Mouse (Mus musculus) intestine, postnatal 0 days (tissue): ENCODE results near the gene Slc24a1. TPM values are rescaled to one million over a fixed set of nuclear protein-coding genes. Genes with fewer than 3 reads are reported as not detected.

Source experiments
- ATAC-seq: fragments of 200-750 bp; cut with Nextera tagmentation; 2 replicates; pipeline ENCODE4 v1.8.0; 2017; ENCODE audit warnings: mild to moderate bottlenecking, moderate TSS enrichment, moderate library complexity
- H3K27ac ChIP-seq: fragments of 300-500 bp; sonication (generic); 2 replicates; pipeline ENCODE4 v1.5.1; 2014; ENCODE audit warnings: mild to moderate bottlenecking, low read depth, low read length, moderate library complexity
- H3K27me3 ChIP-seq: fragments of 300-500 bp; sonication (generic); replicated peaks from 2 replicates; pipeline ENCODE4 v1.6.1; 2014; ENCODE audit warnings: low read length, mixed read lengths; ENCODE audit not compliant: control insufficient read depth, insufficient read depth
- H3K36me3 ChIP-seq: fragments of 300-500 bp; sonication (generic); 2 replicates; pipeline ENCODE4 v1.6.1; 2014; ENCODE audit warnings: mild to moderate bottlenecking, moderate library complexity; ENCODE audit not compliant: control insufficient read depth, insufficient read depth
- H3K4me1 ChIP-seq: fragments of 300-500 bp; sonication (generic); replicated peaks from 2 replicates; pipeline ENCODE4 v1.6.1; 2014; ENCODE audit warnings: antibody characterized with exemption, low read length, mixed read lengths; ENCODE audit not compliant: control insufficient read depth, insufficient read depth
- H3K4me2 ChIP-seq: fragments of 300-500 bp; sonication (generic); replicated peaks from 2 replicates; pipeline ENCODE4 v1.6.1; 2014; ENCODE audit warnings: low read depth, mild to moderate bottlenecking, moderate library complexity
- H3K4me3 ChIP-seq: fragments of 300-500 bp; sonication (generic); 2 replicates; pipeline ENCODE4 v1.5.1; 2014; ENCODE audit warnings: low read depth, low read length
- H3K9ac ChIP-seq: fragments of 300-500 bp; sonication (generic); 2 replicates; pipeline ENCODE4 v1.6.1; 2014; ENCODE audit warnings: mild to moderate bottlenecking, low read depth, low read length
- H3K9me3 ChIP-seq: fragments of 300-500 bp; sonication (generic); 2 replicates; pipeline ENCODE4 v1.6.1; 2016; ENCODE audit warnings: mixed run types; ENCODE audit not compliant: control insufficient read depth
- CTCF ChIP-seq: sonication (generic); IDR thresholded peaks from 2 replicates; pipeline ENCODE4 v1.5.1; 2016; ENCODE audit warnings: low read depth, mild to moderate bottlenecking, control low read depth, antibody characterized with exemption, moderate library complexity
- WGBS: fragments of 180-500 bp; shearing (Covaris S2); extraction: QIAGEN DNeasy Blood & Tissue Kit; methylation state at CpG from one replicate; pipeline ENCODE4 v1.1.7; 2014; 5-methylcytosine and 5-hydroxymethylcytosine counted together
- polyA plus RNA-seq: library from polyadenylated mRNA; unstranded; fragments of >200 nt; fragmentation: Nextera tagmentation; extraction: Ambion mirVana; gene quantifications from 2 replicates; pipeline ENCODE4 v1.2.1, GENCODE M21; 2015

Slc24a1 gene
- polyA plus RNA-seq, 1 experiment from 2014 or later, result 0.04 TPM

DNA sequence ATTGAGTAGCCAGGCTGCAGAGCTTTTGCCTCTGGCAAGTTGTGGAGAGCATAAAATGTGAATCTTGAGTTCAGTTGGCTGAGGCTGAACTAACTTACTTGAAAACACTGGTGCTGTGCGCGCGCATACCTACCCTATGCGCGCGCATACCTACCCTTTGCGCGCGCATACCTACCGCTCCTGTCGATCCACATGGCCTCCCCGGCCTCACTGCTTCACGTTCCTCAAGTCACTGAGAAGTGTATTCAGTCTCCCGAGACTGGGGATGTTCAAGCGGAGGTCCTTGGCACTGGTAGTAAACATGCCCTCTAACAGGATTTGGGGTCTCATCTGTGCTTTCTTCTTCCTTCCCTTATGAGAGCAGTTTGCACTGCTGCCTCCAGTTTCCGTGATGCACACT lies 32.8 kb downstream of the Slc24a1 start:
- no peak for ATAC-seq
- peak overlapping the region; percentile 56 for H3K4me2 ChIP-seq
- 42% methylated on average over 16 of the region's 16 CpGs for WGBS
- H3K9me3 ChIP-seq, result no peaks in the 10 kb centered on the region
- H3K4me1 ChIP-seq, result no peaks in the 10 kb centered on the region
- H3K27me3 ChIP-seq, result no peaks in the 10 kb centered on the region
- TF ChIP-seq CTCF, result no peak
- H3K9ac ChIP-seq, result no peak overlapping the region
- H3K4me3 ChIP-seq, result peak overlapping the region; percentile 31
- H3K27ac ChIP-seq, result no peak overlapping the region
- no peaks in the 10 kb centered on the region; the same call in 1 of the 2 replicates for H3K36me3 ChIP-seq

DNA sequence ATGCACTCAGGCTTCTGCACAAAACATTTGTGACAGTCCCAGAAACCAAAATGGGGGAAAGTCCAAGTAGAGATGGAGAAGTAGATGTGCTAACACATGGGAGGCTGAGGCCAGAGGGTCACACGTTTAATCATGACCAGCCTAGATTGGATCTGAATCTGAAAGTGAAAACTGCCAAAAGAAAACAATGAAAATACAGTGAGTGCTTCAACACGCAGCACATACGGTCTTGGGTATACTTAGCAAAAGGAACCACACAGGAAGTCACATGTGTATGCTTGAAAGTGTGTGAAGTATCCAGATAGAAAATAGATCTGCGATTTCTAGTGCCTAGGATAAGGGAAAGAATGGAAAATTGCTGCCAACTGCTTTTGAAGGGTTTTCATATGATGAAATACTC lies 36.8 kb downstream of the Slc24a1 start:
- WGBS, result 71% methylated on average over 4 of the region's 4 CpGs
- Histone ChIP-seq H3K27me3 (no peaks in the 10 kb centered on the region), H3K4me1 (no peaks in the 10 kb centered on the region), H3K4me3 (no peak overlapping the region), H3K27ac (no peak overlapping the region), H3K9ac (no peak overlapping the region), H3K4me2 (no peak overlapping the region), H3K36me3 (no peaks in the 10 kb centered on the region; the same call in 1 of the 2 replicates), H3K9me3 (no peaks in the 10 kb centered on the region)
- no peak for ATAC-seq
- no peak for TF ChIP-seq CTCF

DNA sequence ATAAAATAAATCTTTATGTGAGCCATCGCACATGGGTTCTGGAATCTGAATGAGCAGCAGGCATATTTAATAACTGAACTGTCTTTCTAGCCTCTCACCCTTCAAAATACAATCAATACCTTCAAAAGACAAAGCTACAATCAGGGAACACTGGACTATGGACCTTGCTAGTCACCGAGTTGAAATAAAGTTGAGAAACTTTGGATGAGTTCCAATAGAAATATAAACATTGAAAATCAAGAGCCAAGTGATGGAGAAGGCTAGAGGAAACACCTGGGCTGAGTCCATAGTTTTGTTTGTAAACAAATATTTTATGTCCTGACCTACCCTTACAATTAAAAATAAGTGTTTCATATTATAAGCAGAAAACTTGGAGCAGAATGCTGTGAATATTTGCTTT lies 37.4 kb downstream of the Slc24a1 start:
- Histone ChIP-seq H3K9me3 (no peaks in the 10 kb centered on the region), H3K4me2 (no peak overlapping the region), H3K4me3 (no peak overlapping the region), H3K27ac (no peak overlapping the region), H3K27me3 (no peaks in the 10 kb centered on the region), H3K9ac (no peak overlapping the region), H3K4me1 (no peaks in the 10 kb centered on the region), H3K36me3 (no peaks in the 10 kb centered on the region; the same call in 1 of the 2 replicates)
- WGBS, result 41% methylated on average over 2 of the region's 2 CpGs
- no peak for TF ChIP-seq CTCF
- ATAC-seq, result peak; percentile 61; the same call in 1 of the 2 replicates

DNA sequence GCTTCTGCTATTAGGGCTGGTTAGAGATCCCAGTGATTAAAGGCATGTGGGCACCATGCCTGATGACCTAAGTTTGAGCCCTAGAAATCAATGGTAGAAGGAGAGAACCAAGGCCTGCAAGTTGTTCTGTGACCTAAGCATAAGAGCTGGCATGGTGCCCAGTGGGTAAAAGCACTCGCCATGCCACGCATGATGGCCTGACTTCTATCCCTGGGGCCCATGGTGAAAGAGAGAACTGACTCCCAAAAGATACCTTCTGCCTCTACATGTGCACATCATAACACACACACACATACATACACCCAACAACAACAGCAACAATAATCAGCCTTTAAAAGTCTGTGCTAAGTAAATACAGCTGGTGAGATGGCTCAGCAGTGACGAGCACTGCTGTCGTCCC lies 38.0 kb downstream of the Slc24a1 start:
- Histone ChIP-seq H3K9me3 (no peaks in the 10 kb centered on the region), H3K4me1 (no peaks in the 10 kb centered on the region), H3K27me3 (no peaks in the 10 kb centered on the region), H3K4me3 (no peak overlapping the region), H3K36me3 (no peaks in the 10 kb centered on the region; the same call in 1 of the 2 replicates), H3K27ac (no peak overlapping the region), H3K4me2 (no peak overlapping the region), H3K9ac (no peak overlapping the region)
- no peak for TF ChIP-seq CTCF
- WGBS, result 71% methylated on average over 4 of the region's 4 CpGs
- ATAC-seq, result no peak

DNA sequence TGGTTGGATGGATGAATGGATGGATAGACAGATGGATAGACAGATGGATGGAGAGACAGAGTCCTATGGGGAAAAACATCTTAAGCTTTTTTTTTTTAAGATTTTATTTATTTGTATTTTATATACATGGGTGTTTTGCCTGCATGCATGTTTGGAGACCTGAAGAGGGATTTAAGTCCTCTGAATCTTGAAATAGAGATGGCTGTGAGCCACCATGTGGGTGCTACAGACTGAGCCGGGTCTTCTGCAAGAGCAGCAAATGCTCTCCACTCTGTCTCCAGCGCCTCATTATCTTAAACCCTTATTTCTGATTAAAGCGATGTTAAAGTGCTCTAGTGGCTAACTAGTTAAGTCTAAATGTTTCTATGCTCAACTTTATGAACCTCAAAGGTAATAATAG lies 44.0 kb downstream of the Slc24a1 start:
- H3K27ac ChIP-seq, result no peak overlapping the region
- no peaks in the 10 kb centered on the region for H3K4me1 ChIP-seq
- H3K9ac ChIP-seq, result no peak overlapping the region
- H3K4me2 ChIP-seq, result no peak overlapping the region
- H3K4me3 ChIP-seq, result no peak overlapping the region
- no peaks in the 10 kb centered on the region for H3K9me3 ChIP-seq
- 0 out of 2 replicates have a peak, but pooled peaks cover 8% of the 10 kb centered on the region for H3K36me3 ChIP-seq
- WGBS, result 89% methylated on average over 3 of the region's 3 CpGs
- no peak for TF ChIP-seq CTCF
- ATAC-seq, result no peak
- no peaks in the 10 kb centered on the region for H3K27me3 ChIP-seq

DNA sequence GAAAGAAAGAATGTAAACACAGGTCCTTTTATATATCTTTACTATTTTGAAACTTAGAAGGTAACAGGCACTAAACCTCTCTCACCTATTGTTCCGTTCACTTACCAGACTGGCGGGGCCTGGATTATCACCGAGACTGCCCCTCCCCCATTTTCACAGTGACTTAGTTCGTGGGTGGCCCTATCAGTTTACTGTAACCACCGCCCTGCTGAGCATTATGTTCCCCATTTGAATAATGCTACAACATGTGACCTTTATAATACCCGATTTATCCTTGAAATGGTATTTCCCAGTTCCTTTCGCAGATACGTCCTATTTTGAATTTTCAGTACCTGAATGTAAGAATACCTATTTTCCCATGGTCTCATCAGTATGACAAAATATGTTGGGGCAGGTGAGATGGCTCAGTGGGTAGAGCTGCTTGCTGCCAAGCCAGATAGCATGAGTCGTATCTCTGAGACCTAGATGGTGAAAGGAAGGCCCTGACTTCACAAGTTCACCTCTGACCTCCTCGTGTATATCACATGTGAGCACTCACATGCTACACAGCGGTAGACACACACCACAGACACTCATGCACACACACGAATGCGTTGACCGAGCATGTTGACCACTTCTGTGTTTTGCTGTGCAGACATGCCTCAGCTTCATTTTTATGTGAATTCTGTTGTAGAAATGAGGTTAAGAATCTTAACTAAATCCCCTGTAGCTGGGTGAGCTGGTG lies 46.3 kb downstream of the Slc24a1 start:
- no peak overlapping the region for H3K27ac ChIP-seq
- ATAC-seq, result no peak
- TF ChIP-seq CTCF, result no peak
- no peak overlapping the region for H3K9ac ChIP-seq
- H3K4me3 ChIP-seq, result no peak overlapping the region
- H3K36me3 ChIP-seq, result 0 out of 2 replicates have a peak, but pooled peaks cover 8% of the 10 kb centered on the region
- no peaks in the 10 kb centered on the region for H3K27me3 ChIP-seq
- H3K9me3 ChIP-seq, result no peaks in the 10 kb centered on the region
- H3K4me2 ChIP-seq, result no peak overlapping the region
- H3K4me1 ChIP-seq, result no peaks in the 10 kb centered on the region
- WGBS, result 87% methylated on average over 14 of the region's 14 CpGs
